Mouse (Mus musculus): ENCODE data around the gene Prss33. TPM values are rescaled to one million over a fixed set of nuclear protein-coding genes. Genes with fewer than 3 reads are reported as not detected.

Gene Prss33
- 1.4 TPM for polyA plus RNA-seq (2014; fragmentation: Illumina TruSeq; extraction: RNeasy Lipid Tissue Mini Kit (QIAGEN cat#74804); ENCODE audit: low read depth, low replicate concordance)

GRCm38 (mm10) chr17:23836006-23836575, at the start of gene Prss33:
TSS of gene Prss33 (minus strand) at chr17:23836056.

GRCm38 (mm10) chr17:23880576-23880975, 44.7 kb upstream of the Prss33 start, which contains the start of the genes Dcpp1 and Dcpp2:
TSS of gene Dcpp1 (plus strand) at chr17:23880876.
TSS of gene Dcpp2 (plus strand) at chr17:23880880.

DNA sequence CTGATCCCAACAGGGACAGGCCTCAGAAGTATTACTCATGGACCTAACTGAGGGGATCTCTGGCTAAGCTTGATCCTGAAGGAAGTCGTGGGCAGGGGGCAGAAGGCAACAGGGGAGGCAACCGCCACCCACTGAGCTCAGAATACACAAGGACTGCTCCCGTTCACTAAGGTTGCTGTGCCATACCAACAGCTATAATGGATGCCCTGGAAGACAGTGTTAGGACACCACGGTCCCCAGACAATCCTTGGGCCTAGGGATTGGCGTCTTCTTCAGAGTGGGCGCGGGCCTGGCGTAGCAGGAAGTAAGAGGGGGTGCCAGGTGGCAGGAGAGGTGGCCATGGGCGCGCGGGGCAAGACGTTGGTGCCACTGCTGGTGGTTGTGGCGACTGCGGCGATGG, 31.9 kb upstream of the Prss33 start, which contains the start of gene Prss21:
Gene Prss21, plus strand, starts transcription at position 301 of the 400 bp plus-strand sequence.

DNA sequence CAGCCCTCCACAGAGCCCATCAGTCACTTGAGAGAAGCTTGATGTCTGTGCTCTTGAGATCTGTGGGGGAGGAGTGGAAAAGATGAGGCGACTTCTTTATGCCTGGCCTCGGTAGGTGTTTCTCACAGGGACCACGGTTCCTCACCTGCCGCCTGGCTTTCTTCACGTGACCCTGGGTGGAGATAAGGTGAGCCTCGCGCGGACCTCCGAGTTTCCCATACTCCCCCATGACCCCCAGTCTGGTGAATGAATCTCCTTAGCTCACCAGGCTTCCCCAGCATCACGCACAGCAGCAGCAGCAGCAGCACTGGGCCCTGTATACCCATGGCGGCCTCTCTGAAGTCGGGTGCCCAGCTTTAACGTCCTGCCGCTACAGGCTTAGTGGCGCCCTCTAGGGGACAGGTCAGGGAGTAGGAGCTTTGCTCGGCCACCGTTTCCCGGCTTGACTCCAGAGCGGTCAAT, 8.0 kb upstream of the Prss33 start, which contains the start of the genes Prss32 and Prss41:
Gene Prss32, plus strand, starts transcription at position 44 of the 462 bp plus-strand sequence.
Gene Prss41, minus strand, starts transcription at position 361 of the 462 bp plus-strand sequence.

DNA sequence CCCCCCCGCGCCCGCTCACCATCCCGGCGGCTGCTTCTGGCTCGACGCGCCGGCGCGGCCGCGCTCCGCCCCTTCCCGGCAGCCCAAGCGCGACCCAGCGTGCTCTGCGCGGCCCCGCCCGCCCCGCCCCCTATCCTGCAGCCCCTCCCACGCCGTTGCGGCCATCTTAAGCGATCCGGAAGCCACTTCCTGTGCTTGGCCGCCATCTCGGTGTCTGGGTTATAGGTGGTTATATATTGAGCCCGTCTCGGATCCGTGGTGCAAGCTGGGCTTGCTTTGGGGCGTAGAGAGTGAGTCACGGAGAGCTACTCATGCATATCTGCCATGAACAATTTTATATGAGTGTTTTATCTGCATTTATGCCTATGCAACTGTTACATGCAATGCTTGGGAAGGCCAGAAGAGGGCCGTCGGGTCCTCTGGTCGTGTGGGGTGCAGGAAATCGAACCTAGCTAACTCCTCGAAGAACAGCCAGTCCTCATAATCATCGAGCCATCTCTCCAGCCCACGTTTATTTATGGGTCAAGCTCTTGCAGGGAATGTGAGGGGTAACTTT, 6.7 kb downstream of the Prss33 start, which contains the start of gene Elob:
Gene Elob, minus strand, starts transcription at position 73 of the 556 bp plus-strand sequence.

DNA sequence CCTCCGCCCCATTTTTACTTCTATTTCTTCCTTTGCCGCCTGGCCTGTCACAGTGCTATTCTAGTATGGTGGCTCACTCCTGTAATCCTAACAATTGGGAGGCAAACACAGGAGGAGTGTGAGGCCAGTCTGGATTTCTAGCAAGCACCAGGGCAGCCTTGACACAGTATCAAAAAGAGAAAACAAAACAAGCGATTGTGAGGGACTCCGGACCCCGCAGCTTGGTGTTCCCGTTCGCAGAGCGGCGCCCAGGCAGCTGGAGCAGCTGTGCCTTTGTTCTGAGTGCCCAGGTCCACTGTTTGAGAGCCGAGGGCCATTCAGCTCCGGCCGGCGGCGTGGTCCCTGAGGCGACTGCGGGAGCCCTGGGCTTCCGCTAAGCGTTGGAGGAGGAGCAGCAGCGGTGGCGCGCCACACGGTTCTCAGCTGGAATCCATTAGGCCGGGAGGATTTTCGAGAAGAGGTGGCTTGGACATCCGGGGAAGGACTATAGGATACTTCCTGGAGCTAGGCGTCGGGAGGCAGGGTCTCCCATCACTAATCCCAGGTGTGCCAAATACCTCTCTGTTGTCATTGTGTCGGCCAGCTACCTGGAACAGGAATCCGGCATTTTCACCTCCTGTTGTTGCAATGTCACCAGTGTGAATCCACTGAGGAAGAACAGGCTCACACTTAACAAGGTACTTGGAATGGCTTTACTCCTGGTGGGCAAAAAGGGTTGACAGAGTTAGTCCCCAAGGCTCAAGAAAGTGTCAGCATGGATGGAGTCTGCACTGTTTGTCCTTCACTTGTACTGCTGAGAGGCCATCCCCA, 45.4 kb downstream of the Prss33 start, which contains the start of gene Srrm2:
Gene Srrm2, plus strand, starts transcription at position 264 of the 810 bp plus-strand sequence.

GRCm38 (mm10) chr17:23785561-23786471, 50.0 kb downstream of the Prss33 start, which contains the start of gene Flywch2:
TSS of gene Flywch2 (minus strand) at chr17:23786081.

Other genes with a start within 250 kb of the Prss33 start
- 23.0 TPM for gene Zfp13, start 236.6 kb downstream of the Prss33 start, polyA plus RNA-seq (2014; fragmentation: Illumina TruSeq; extraction: RNeasy Lipid Tissue Mini Kit (QIAGEN cat#74804); ENCODE audit: low read depth, low replicate concordance)
- gene Zscan10, start 235.2 kb downstream of the Prss33 start, polyA plus RNA-seq (2014; fragmentation: Illumina TruSeq; extraction: RNeasy Lipid Tissue Mini Kit (QIAGEN cat#74804); ENCODE audit: low read depth, low replicate concordance) = 0.16 TPM
- gene Mmp25, start 190.8 kb downstream of the Prss33 start, polyA plus RNA-seq (2014; fragmentation: Illumina TruSeq; extraction: RNeasy Lipid Tissue Mini Kit (QIAGEN cat#74804); ENCODE audit: low read depth, low replicate concordance) = 0.25 TPM
- gene Bicdl2, start 175.6 kb downstream of the Prss33 start, polyA plus RNA-seq (2014; fragmentation: Illumina TruSeq; extraction: RNeasy Lipid Tissue Mini Kit (QIAGEN cat#74804); ENCODE audit: low read depth, low replicate concordance) = 2.7 TPM
- 226 TPM for gene Hcfc1r1, start 162.5 kb downstream of the Prss33 start, polyA plus RNA-seq (2014; fragmentation: Illumina TruSeq; extraction: RNeasy Lipid Tissue Mini Kit (QIAGEN cat#74804); ENCODE audit: low read depth, low replicate concordance)
- 10.9 TPM for gene Thoc6, start 162.2 kb downstream of the Prss33 start, polyA plus RNA-seq (2014; fragmentation: Illumina TruSeq; extraction: RNeasy Lipid Tissue Mini Kit (QIAGEN cat#74804); ENCODE audit: low read depth, low replicate concordance)
- gene Tnfrsf12a, start 158.6 kb downstream of the Prss33 start, polyA plus RNA-seq (2014; fragmentation: Illumina TruSeq; extraction: RNeasy Lipid Tissue Mini Kit (QIAGEN cat#74804); ENCODE audit: low read depth, low replicate concordance) = 25.6 TPM
- 1.0 TPM for gene Cldn6, start 156.8 kb downstream of the Prss33 start, polyA plus RNA-seq (2014; fragmentation: Illumina TruSeq; extraction: RNeasy Lipid Tissue Mini Kit (QIAGEN cat#74804); ENCODE audit: low read depth, low replicate concordance)
- 1.2 TPM for gene Cldn9, start 152.0 kb downstream of the Prss33 start, polyA plus RNA-seq (2014; fragmentation: Illumina TruSeq; extraction: RNeasy Lipid Tissue Mini Kit (QIAGEN cat#74804); ENCODE audit: low read depth, low replicate concordance)
- 0.30 TPM for gene 1520401A03Rik, start 113.3 kb downstream of the Prss33 start, polyA plus RNA-seq (2014; fragmentation: Illumina TruSeq; extraction: RNeasy Lipid Tissue Mini Kit (QIAGEN cat#74804); ENCODE audit: low read depth, low replicate concordance)
- 8.8 TPM for gene Pkmyt1, start 109.7 kb downstream of the Prss33 start, polyA plus RNA-seq (2014; fragmentation: Illumina TruSeq; extraction: RNeasy Lipid Tissue Mini Kit (QIAGEN cat#74804); ENCODE audit: low read depth, low replicate concordance)
- gene Paqr4, start 95.2 kb downstream of the Prss33 start, polyA plus RNA-seq (2014; fragmentation: Illumina TruSeq; extraction: RNeasy Lipid Tissue Mini Kit (QIAGEN cat#74804); ENCODE audit: low read depth, low replicate concordance) = 19.4 TPM
- gene Kremen2, start 90.2 kb downstream of the Prss33 start, polyA plus RNA-seq (2014; fragmentation: Illumina TruSeq; extraction: RNeasy Lipid Tissue Mini Kit (QIAGEN cat#74804); ENCODE audit: low read depth, low replicate concordance) = 0.24 TPM
- gene Flywch1, start 64.5 kb downstream of the Prss33 start, polyA plus RNA-seq (2014; fragmentation: Illumina TruSeq; extraction: RNeasy Lipid Tissue Mini Kit (QIAGEN cat#74804); ENCODE audit: low read depth, low replicate concordance) = 65.6 TPM
- gene Flywch2, start 50.0 kb downstream of the Prss33 start, polyA plus RNA-seq (2014; fragmentation: Illumina TruSeq; extraction: RNeasy Lipid Tissue Mini Kit (QIAGEN cat#74804); ENCODE audit: low read depth, low replicate concordance) = 16.1 TPM
- gene Srrm2, start 45.5 kb downstream of the Prss33 start, polyA plus RNA-seq (2014; fragmentation: Illumina TruSeq; extraction: RNeasy Lipid Tissue Mini Kit (QIAGEN cat#74804); ENCODE audit: low read depth, low replicate concordance) = 339 TPM
- gene Elob, start 6.9 kb downstream of the Prss33 start, polyA plus RNA-seq (2014; fragmentation: Illumina TruSeq; extraction: RNeasy Lipid Tissue Mini Kit (QIAGEN cat#74804); ENCODE audit: low read depth, low replicate concordance) = 387 TPM
- not detected for gene Prss32, start 7.8 kb upstream of the Prss33 start, polyA plus RNA-seq (2014; fragmentation: Illumina TruSeq; extraction: RNeasy Lipid Tissue Mini Kit (QIAGEN cat#74804); ENCODE audit: low read depth, low replicate concordance)
- gene Prss41, start 8.1 kb upstream of the Prss33 start, polyA plus RNA-seq (2014; fragmentation: Illumina TruSeq; extraction: RNeasy Lipid Tissue Mini Kit (QIAGEN cat#74804); ENCODE audit: low read depth, low replicate concordance) = 0.55 TPM
- 1.1 TPM for gene Prss21, start 32.0 kb upstream of the Prss33 start, polyA plus RNA-seq (2014; fragmentation: Illumina TruSeq; extraction: RNeasy Lipid Tissue Mini Kit (QIAGEN cat#74804); ENCODE audit: low read depth, low replicate concordance)
- gene Dcpp1, start 44.8 kb upstream of the Prss33 start, polyA plus RNA-seq (2014; fragmentation: Illumina TruSeq; extraction: RNeasy Lipid Tissue Mini Kit (QIAGEN cat#74804); ENCODE audit: low read depth, low replicate concordance) = not detected
- gene Dcpp2, start 44.8 kb upstream of the Prss33 start, polyA plus RNA-seq (2014; fragmentation: Illumina TruSeq; extraction: RNeasy Lipid Tissue Mini Kit (QIAGEN cat#74804); ENCODE audit: low read depth, low replicate concordance) = not detected
- gene Dcpp3, start 81.4 kb upstream of the Prss33 start, polyA plus RNA-seq (2014; fragmentation: Illumina TruSeq; extraction: RNeasy Lipid Tissue Mini Kit (QIAGEN cat#74804); ENCODE audit: low read depth, low replicate concordance) = not detected
- not detected for gene Sbp, start 105.6 kb upstream of the Prss33 start, polyA plus RNA-seq (2014; fragmentation: Illumina TruSeq; extraction: RNeasy Lipid Tissue Mini Kit (QIAGEN cat#74804); ENCODE audit: low read depth, low replicate concordance)
- gene Sbpl, start 119.2 kb upstream of the Prss33 start, polyA plus RNA-seq (2014; fragmentation: Illumina TruSeq; extraction: RNeasy Lipid Tissue Mini Kit (QIAGEN cat#74804); ENCODE audit: low read depth, low replicate concordance) = not detected
- gene Prss30, start 144.5 kb upstream of the Prss33 start, polyA plus RNA-seq (2014; fragmentation: Illumina TruSeq; extraction: RNeasy Lipid Tissue Mini Kit (QIAGEN cat#74804); ENCODE audit: low read depth, low replicate concordance) = not detected
- gene Prss22, start 162.0 kb upstream of the Prss33 start, polyA plus RNA-seq (2014; fragmentation: Illumina TruSeq; extraction: RNeasy Lipid Tissue Mini Kit (QIAGEN cat#74804); ENCODE audit: low read depth, low replicate concordance) = not detected
- gene Prss27, start 202.1 kb upstream of the Prss33 start, polyA plus RNA-seq (2014; fragmentation: Illumina TruSeq; extraction: RNeasy Lipid Tissue Mini Kit (QIAGEN cat#74804); ENCODE audit: low read depth, low replicate concordance) = 0.67 TPM
- 16.9 TPM for gene Kctd5, start 237.4 kb upstream of the Prss33 start, polyA plus RNA-seq (2014; fragmentation: Illumina TruSeq; extraction: RNeasy Lipid Tissue Mini Kit (QIAGEN cat#74804); ENCODE audit: low read depth, low replicate concordance)